Mouse (Mus musculus) spleen, adult 2 months (tissue): ENCODE data around the gene Golt1b.

Source experiments
- CTCF ChIP-seq: fragments of 200-500 bp; IDR thresholded peaks from 2 replicates; pipeline ENCODE4 v1.5.1; 2011; ENCODE audit warnings: mild to moderate bottlenecking, inconsistent platforms; ENCODE audit not compliant: insufficient read depth, insufficient read length, insufficient replicate concordance; ENCODE audit errors: extremely low read depth
- POLR2A ChIP-seq: fragments of 200-500 bp; IDR thresholded peaks from 2 replicates; pipeline ENCODE4 v1.6.1; 2011; ENCODE audit warnings: low read depth, low read length, inconsistent platforms

GRCm38 (mm10) chr6:142387755-142388271, 792 bp downstream of the Golt1b start:
- TF ChIP-seq CTCF (no peak), POLR2A (no peak)
